Mouse (Mus musculus) erythroblast, adult 5-6 weeks (primary cell): ENCODE results near the gene Phldb1. TPM values are rescaled to one million over a fixed set of nuclear protein-coding genes. Genes with fewer than 3 reads are reported as not detected.
"Not testable (repeated sequence)": the region's sequence is repeated elsewhere in the genome, so short reads cannot be mapped to it uniquely, and the experiment has no call there.

Experiments
- ATAC-seq: replicated peaks from 2 replicates; pipeline ENCODE4 v1.8.0; 2016; ENCODE audit warnings: moderate number of reproducible peaks, mild to moderate bottlenecking, moderate TSS enrichment, inconsistent platforms; ENCODE audit not compliant: poor library complexity, low FRiP score, severe bottlenecking
- total RNA-seq, 2 experiments: library from RNA; stranded (forward) in 1 of 2; stranded (reverse) in 1 of 2; fragments of 150-400 nt in 1 of 2; fragments of 200-764, 138-1000 nt in 1 of 2; gene quantifications; 2 replicates each; pipeline versions ENCODE4 v1.2.3 to v1.2.4; 2015 to 2017; ENCODE audit warnings: low replicate concordance in 2 of 2

Phldb1 gene
- total RNA-seq (2015; ENCODE audit: low replicate concordance) (0.42 and 6.1 TPM in 2 replicates), total RNA-seq (2017; ENCODE audit: low replicate concordance) (2.9 TPM in 2 replicates)

GRCm38 (mm10) chr9:44734524-44735494 lies at the start of gene Phldb1:
Gene Phldb1 (minus strand): TSS chr9:44735198.
- ATAC-seq: no peak

GRCm38 (mm10) chr9:44772750-44773651 lies 38.0 kb upstream of the Phldb1 start:
- ATAC-seq: peak; percentile 99

- ATAC-seq: no peak
These were observed 37.4 kb upstream of the Phldb1 start for GRCm38 (mm10) chr9:44772392-44772749.

GRCm38 (mm10) chr9:44771376-44771775 lies 36.4 kb upstream of the Phldb1 start:
- no peak for ATAC-seq

- ATAC-seq: not testable (repeated sequence)
These were observed 33.0 kb upstream of the Phldb1 start for GRCm38 (mm10) chr9:44768029-44768394.

GRCm38 (mm10) chr9:44767101-44768028 lies 32.4 kb upstream of the Phldb1 start, which contains the start of the genes Arcn1 and Ift46:
Gene Arcn1 (minus strand): TSS chr9:44767845.
Gene Ift46 (plus strand): TSS chr9:44767908.
- peak; percentile 95 for ATAC-seq

- ATAC-seq: no peak
These were observed 25.9 kb upstream of the Phldb1 start for GRCm38 (mm10) chr9:44760873-44761272.

- ATAC-seq: no peak
These were observed 13.5 kb upstream of the Phldb1 start for GRCm38 (mm10) chr9:44748473-44748872.

GRCm38 (mm10) chr9:44747341-44747740 lies 12.3 kb upstream of the Phldb1 start:
- ATAC-seq: no peak

- ATAC-seq: no peak
These were observed 11.7 kb upstream of the Phldb1 start for GRCm38 (mm10) chr9:44746666-44747065.

GRCm38 (mm10) chr9:44745371-44745770 lies 10.4 kb upstream of the Phldb1 start:
- no peak for ATAC-seq

GRCm38 (mm10) chr9:44740663-44741192 lies 5.7 kb upstream of the Phldb1 start:
- no peak for ATAC-seq

GRCm38 (mm10) chr9:44737240-44737949 lies 2.4 kb upstream of the Phldb1 start:
- no peak for ATAC-seq

GRCm38 (mm10) chr9:44736301-44736700 lies 1.3 kb upstream of the Phldb1 start:
- ATAC-seq: no peak

GRCm38 (mm10) chr9:44735886-44736285 lies 888 bp upstream of the Phldb1 start:
- ATAC-seq: no peak

GRCm38 (mm10) chr9:44733671-44734523 lies 1.1 kb downstream of the Phldb1 start:
- ATAC-seq: no peak

- ATAC-seq: no peak
These were observed 2.0 kb downstream of the Phldb1 start for GRCm38 (mm10) chr9:44732921-44733530.
